Mouse (Mus musculus) bone marrow macrophage, adult 2 months (primary cell): Measurements from ENCODE around the gene Usp29. TPM values are rescaled to one million over a fixed set of nuclear protein-coding genes. Genes with fewer than 3 reads are reported as not detected.
"Not testable (repeated sequence)": the region's sequence is repeated elsewhere in the genome, so short reads cannot be mapped to it uniquely, and the experiment has no call there.

Experiments
- H3K27ac ChIP-seq: 2 replicates; pipeline ENCODE4 v1.5.1; 2012; ENCODE audit warnings: low read depth, low read length; ENCODE audit not compliant: insufficient read depth
- H3K4me1 ChIP-seq: 2 replicates; pipeline ENCODE4 v1.6.1; 2012; ENCODE audit warnings: low read length; ENCODE audit not compliant: control insufficient read depth, insufficient read depth
- H3K4me3 ChIP-seq: 2 replicates; pipeline ENCODE4 v1.5.1; 2012; ENCODE audit warnings: mild to moderate bottlenecking, low read length, moderate library complexity; ENCODE audit not compliant: insufficient read depth
- CTCF ChIP-seq: IDR thresholded peaks from 2 replicates; pipeline ENCODE4 v1.5.1; 2012; ENCODE audit warnings: low read depth, mild to moderate bottlenecking, low read length, moderate library complexity
- POLR2A ChIP-seq: IDR thresholded peaks from 2 replicates; pipeline ENCODE4 v1.6.1; 2012; ENCODE audit warnings: mild to moderate bottlenecking, low read depth, low read length, borderline replicate concordance
- polyA plus RNA-seq: library from polyadenylated mRNA; stranded (reverse); fragments of >200 nt; gene quantifications from 2 replicates; pipeline ENCODE4 v1.2.4, GENCODE M21; 2012; ENCODE audit not compliant: missing spikeins, insufficient read depth, insufficient read length

Gene Usp29
- polyA plus RNA-seq, 1 experiment: not detected

DNA sequence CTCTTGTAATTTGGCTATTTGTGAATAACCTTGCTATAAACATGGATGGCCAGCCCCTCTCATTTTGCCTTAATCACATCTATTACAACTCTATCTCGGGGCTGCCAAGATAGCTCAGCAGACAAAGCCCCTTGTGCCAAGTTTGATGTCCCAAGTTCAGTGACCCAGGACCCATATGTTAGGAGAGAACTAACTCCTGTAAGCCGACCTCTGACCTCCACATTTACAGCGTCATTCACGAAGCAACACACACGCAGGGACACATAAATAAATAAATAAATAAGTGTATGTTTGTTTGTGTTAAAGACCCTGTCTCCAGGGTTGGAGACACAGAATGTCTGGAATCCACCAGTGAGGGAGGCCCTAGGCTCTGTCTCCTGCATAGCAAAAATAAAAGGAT is 186.7 kb downstream of the Usp29 start:
- TF ChIP-seq POLR2A (no peak), CTCF (no peak)
- no peaks in the 10 kb centered on the region for H3K4me1 ChIP-seq

DNA sequence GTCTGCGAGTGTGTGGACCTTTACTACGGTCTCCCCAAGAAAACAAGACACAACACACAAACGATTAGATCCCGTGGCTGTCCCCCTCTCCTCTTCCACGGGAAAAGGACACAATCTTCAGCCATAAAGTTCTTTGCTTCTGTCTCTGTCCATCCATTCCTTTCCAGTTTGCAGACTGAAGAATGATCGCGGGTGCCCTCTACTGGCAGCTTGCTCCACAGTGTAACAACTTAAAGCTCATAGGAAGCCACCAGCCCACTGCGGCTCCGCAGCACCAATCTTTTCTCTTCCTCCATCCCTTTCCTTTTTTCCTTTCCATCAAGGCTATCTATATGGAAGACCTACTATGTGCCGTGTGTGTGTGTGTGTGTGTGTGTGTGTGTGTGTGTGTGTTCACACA is 187.9 kb downstream of the Usp29 start:
- Histone ChIP-seq H3K4me3 (no peak overlapping the region), H3K27ac (no peak overlapping the region)
- TF ChIP-seq POLR2A (no peak), CTCF (peak; percentile 60)

More for the DNA sequence above, 186.7 kb downstream of the Usp29 start:
- Histone ChIP-seq H3K4me3 (no peak overlapping the region), H3K27ac (no peak overlapping the region)

DNA sequence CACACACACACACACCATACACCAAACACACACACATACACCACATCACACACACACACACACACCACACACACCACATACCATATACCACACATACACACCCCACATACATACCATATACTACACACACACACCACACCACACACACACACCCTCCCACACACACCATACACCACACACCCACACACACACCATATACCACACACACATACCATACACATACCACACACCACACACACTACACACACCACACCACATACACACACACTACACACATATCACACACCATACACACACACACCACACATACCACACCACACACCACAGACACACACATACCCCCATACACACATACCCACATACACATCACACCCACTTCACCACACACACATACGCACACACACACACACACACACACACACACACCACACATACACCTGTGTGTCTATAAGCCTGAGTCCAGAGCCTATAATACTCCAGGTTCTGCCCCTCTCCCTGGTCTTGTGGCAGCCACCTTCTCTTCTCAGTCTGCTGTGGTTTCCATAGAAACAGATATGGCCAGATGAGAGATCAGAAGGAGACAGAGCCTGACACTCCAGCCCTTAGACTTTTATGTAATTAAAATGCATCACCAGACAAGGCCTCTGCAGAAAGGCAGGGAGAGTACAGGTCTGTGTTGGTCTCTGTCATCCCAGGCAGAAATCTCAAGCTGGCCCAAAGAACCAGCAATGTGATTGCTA is 188.9 kb downstream of the Usp29 start:
- Histone ChIP-seq H3K4me3 (no peak overlapping the region), H3K4me1 (no peaks in the 10 kb centered on the region), H3K27ac (no peak overlapping the region)
- no peak for TF ChIP-seq CTCF
- TF ChIP-seq POLR2A: no peak

More for the DNA sequence above, 187.9 kb downstream of the Usp29 start:
- no peaks in the 10 kb centered on the region for H3K4me1 ChIP-seq

DNA sequence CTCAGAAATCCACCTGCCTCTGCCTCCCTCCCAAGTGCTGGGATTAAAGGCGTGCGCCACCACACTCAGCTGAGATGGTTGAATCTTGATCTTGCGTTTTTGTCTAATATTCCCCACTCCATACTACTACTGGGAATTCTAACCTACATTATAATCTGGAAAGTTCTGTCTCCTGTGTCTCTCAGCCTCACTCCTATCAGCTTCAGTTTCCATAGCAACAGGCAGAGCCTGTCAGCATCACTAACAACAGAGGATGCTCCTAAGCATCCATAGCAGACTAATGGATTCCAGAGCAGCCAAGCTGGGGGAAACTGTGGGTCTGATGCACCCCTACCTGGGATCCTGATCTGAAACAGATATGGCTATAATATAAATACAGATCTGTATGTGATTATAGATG is 193.1 kb downstream of the Usp29 start:
- TF ChIP-seq POLR2A (no peak), CTCF (no peak)
- Histone ChIP-seq H3K27ac (no peak overlapping the region), H3K4me1 (no peaks in the 10 kb centered on the region), H3K4me3 (no peak overlapping the region)

DNA sequence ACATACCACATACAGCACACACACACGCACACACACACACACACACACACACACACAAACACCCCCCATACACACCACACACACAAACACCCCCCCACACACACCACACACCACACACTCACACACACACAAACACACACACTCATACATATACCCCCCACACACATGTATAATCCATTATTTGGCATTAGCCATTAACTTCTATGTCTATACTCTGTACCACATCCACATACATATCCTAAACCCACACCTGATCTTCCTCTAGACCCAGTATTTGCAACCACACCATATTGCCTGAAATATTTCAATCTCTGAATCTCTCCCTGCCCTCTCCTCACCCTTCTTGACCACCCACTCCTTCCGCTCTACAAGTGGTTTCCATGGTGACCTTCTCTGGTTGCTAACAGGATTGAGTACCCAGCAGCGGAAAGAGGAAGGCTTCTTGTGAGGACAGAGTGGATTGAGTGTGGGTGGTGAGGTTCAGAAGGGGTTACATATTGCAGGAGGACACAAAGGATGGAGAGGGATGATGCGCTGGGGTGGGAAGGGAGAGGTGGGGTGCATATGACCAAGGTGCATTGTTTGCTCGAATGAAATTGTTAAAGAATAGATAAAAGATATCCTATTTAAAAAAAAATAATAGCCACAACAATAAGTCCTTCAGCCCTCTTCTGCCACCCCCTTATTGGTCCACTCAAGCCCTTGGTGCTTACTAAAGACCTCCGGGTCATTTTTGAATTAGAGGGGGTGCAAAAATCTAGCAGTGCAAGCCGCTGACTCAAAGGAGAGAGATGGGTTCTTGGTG is 195.8 kb downstream of the Usp29 start:
- no peak overlapping the region for H3K4me3 ChIP-seq
- no peak for TF ChIP-seq POLR2A
- no peak for TF ChIP-seq CTCF
- no peaks in the 10 kb centered on the region for H3K4me1 ChIP-seq
- H3K27ac ChIP-seq: no peak overlapping the region

DNA sequence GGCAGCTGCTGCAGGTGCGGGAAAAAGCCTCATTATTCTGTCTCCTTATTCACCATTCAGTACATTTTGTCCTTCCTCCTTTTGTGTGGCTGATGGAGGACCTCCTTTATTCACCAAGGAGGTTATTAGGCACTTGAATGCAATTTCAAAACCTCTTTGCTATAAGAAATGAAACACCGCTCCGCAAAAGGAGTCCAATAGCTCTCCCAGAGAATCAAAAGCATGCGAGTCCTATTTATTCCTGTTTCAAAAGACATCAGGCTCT is 196.3 kb downstream of the Usp29 start:
- no peak for TF ChIP-seq CTCF
- H3K4me1 ChIP-seq: no peaks in the 10 kb centered on the region
- H3K4me3 ChIP-seq: no peak overlapping the region
- H3K27ac ChIP-seq: no peak overlapping the region

DNA sequence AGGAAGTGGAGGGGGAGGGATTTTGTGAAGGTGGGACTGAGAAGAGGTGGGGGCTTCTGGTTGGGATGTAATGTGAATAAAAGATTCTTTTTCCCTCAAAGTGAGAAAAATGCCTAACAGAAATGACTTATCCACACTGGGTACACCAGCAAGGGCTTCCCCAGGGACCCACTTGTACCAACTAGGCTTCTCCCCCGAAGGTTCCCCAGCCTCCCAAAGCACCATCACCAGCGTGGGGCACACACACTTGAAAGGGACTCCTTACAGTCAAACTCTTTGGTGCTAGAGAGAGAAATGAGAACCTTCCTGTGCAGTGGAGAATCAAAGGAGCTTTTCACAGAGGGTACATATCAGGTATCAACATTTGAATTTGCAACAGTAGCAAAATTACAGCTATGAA is 198.9 kb downstream of the Usp29 start:
- Histone ChIP-seq H3K4me1 (no peaks in the 10 kb centered on the region), H3K4me3 (no peak overlapping the region), H3K27ac (no peak overlapping the region)
- TF ChIP-seq CTCF (no peak), POLR2A (no peak)

DNA sequence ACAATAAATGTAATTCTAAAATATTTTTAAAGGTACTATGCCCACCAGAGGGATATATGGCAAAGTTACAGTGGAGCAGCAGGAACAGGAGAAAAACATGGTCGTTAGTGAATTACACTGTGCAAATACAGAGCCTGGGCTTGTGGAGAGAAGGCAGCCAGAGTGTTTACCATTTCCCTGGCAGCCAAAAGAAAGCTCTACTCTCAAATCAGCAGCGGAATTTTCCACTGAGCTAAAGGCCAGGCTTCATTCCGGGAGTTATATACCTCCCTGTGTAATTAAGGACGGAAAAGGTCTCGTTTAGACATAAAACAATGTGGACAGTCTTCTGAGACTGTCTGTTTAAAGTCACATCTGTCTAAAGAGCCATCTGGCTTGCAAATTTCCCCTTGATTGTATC is 204.4 kb downstream of the Usp29 start:
- Histone ChIP-seq H3K4me3 (no peak overlapping the region), H3K27ac (no peak overlapping the region), H3K4me1 (no peaks in the 10 kb centered on the region)
- TF ChIP-seq CTCF (no peak), POLR2A (no peak)

DNA sequence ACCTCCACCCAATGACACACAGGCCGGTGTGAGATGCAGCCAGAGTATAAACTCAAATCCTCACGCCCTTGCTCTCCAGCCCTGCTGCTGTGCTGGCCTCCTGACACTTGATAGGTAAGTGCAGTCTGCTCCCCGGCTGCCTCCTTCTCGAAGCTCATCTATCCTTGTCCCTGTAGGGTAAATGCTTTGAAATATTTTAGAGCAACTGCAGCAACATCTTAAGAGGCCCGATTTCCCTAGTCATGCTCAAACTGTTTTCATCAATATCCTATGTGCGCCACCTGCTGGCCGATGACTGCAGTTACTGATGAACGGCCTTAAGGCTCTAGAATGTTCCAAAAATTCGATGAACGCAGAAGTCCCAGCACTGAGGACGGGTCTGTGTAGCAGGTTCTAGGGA is 206.7 kb downstream of the Usp29 start:
- H3K27ac ChIP-seq: no peak overlapping the region
- no peaks in the 10 kb centered on the region for H3K4me1 ChIP-seq
- H3K4me3 ChIP-seq: no peak overlapping the region
- TF ChIP-seq CTCF (peak; percentile 64), POLR2A (no peak)

DNA sequence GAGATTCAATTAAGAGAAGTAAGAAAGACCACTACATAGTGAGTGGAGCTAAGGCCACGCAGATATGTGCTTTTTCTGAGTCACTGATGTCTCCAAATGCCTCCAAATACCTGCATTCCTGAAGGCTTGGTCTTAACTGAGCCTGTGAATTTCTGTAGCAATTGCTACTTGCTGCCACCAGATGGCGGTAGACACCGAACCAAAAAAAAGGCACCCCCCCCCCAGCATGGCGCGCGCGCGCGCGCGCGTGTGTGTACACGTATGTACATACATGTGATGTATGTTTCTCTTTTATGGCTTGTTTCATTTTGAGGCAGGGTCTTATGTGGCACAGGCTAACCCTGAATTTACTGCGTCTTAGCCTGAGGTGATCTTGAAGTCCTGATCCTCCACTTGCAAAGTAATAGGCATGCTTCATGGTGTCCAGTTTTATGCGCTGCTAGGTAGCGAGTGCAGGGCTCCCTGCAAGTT is 210.4 kb downstream of the Usp29 start:
- TF ChIP-seq CTCF: peak; percentile 93
- TF ChIP-seq POLR2A: no peak
- Histone ChIP-seq H3K4me1 (no peaks in the 10 kb centered on the region), H3K27ac (no peak overlapping the region), H3K4me3 (no peak overlapping the region)

DNA sequence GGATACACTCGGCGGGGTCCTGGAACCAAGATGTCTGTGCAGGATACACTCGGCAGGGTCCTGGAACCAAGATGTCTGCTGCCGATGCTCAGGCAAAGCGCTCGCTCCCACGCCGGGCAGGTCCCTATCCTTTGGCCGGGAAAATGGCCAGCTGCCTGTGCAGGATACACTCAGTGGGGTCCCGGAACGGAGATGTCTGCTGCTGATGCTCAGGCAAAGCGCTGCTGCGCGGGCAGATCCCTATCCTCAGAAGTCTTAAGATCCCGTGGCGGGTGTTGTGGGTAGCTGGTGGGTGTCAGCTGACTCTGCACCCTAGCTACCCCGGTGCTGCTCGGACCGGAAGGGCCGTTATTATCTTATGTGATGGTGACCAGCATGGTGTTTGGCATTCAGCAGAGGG is 217.7 kb downstream of the Usp29 start:
- not testable (repeated sequence) for H3K4me3 ChIP-seq, H3K27ac ChIP-seq

More for the DNA sequence above, 217.7 kb downstream of the Usp29 start:
- H3K4me1 ChIP-seq: not testable (repeated sequence)
